Mouse (Mus musculus) hindbrain, postnatal 0 days (tissue): Measurements from ENCODE around the gene Clcn5. TPM values are rescaled to one million over a fixed set of nuclear protein-coding genes. Genes with fewer than 3 reads are reported as not detected.

Source experiments
- ATAC-seq: fragments of 200-750 bp; cut with Nextera tagmentation; 2 replicates; pipeline ENCODE4 v1.8.0; 2017; ENCODE audit warnings: mild to moderate bottlenecking, moderate TSS enrichment, moderate library complexity
- DNase-seq: peaks from one replicate; pipeline ENCODE4 v3.0.0-alpha.2; 2015; ENCODE audit warnings: low spot score
- H3K27ac ChIP-seq: fragments of 300-500 bp; sonication (generic); 2 replicates; pipeline ENCODE4 v1.5.1; 2014; ENCODE audit warnings: mild to moderate bottlenecking
- H3K27me3 ChIP-seq: fragments of 300-500 bp; sonication (generic); 2 replicates; pipeline ENCODE4 v1.6.1; 2014; ENCODE audit warnings: low read length, mixed read lengths; ENCODE audit not compliant: insufficient read depth
- H3K36me3 ChIP-seq: fragments of 300-500 bp; sonication (generic); 2 replicates; pipeline ENCODE4 v1.6.1; 2014; ENCODE audit warnings: low read length, mixed read lengths; ENCODE audit not compliant: insufficient read depth
- H3K4me1 ChIP-seq: fragments of 300-500 bp; sonication (generic); 2 replicates; pipeline ENCODE4 v1.6.1; 2014; ENCODE audit warnings: antibody characterized with exemption, low read length, mixed read lengths; ENCODE audit not compliant: insufficient read depth
- H3K4me2 ChIP-seq: fragments of 300-500 bp; sonication (generic); 2 replicates; pipeline ENCODE4 v1.6.1; 2014; ENCODE audit warnings: low read depth, mild to moderate bottlenecking, low read length, moderate library complexity, mixed read lengths
- H3K4me3 ChIP-seq: fragments of 300-500 bp; sonication (generic); 2 replicates; pipeline ENCODE4 v1.5.1; 2014; ENCODE audit warnings: low read length
- H3K9ac ChIP-seq: fragments of 300-500 bp; sonication (generic); replicated peaks from 2 replicates; pipeline ENCODE4 v1.6.1; 2014; ENCODE audit warnings: mild to moderate bottlenecking, low read length, moderate library complexity, mixed read lengths
- H3K9me3 ChIP-seq: fragments of 300-500 bp; sonication (generic); 2 replicates; pipeline ENCODE4 v1.6.1; 2016; ENCODE audit warnings: low read length, mixed read lengths
- CTCF ChIP-seq: IDR thresholded peaks from 2 replicates; pipeline ENCODE4 v1.5.1; 2016; ENCODE audit warnings: antibody characterized with exemption, control low read depth, low read depth
- WGBS: fragments of 180-500 bp; shearing (Covaris S2); extraction: QIAGEN DNeasy Blood & Tissue Kit; methylation state at CpG from one replicate; pipeline ENCODE4 v1.1.7; 2014; 5-methylcytosine and 5-hydroxymethylcytosine counted together
- polyA plus RNA-seq: library from polyadenylated mRNA; unstranded; fragments of >200 nt; fragmentation: Nextera tagmentation; extraction: Ambion mirVana; gene quantifications from 2 replicates; pipeline ENCODE4 v1.2.1, GENCODE M21; 2015
- total RNA-seq: library from RNA; depleted of rRNA; stranded (reverse); fragments of >200 nt; gene quantifications from 2 replicates; pipeline ENCODE4 v1.2.3, GENCODE M21; 2014

Clcn5 gene
- total and polyA plus RNA-seq, 2 experiments from 2014 or later = 7.9 to 31.1 TPM

DNA sequence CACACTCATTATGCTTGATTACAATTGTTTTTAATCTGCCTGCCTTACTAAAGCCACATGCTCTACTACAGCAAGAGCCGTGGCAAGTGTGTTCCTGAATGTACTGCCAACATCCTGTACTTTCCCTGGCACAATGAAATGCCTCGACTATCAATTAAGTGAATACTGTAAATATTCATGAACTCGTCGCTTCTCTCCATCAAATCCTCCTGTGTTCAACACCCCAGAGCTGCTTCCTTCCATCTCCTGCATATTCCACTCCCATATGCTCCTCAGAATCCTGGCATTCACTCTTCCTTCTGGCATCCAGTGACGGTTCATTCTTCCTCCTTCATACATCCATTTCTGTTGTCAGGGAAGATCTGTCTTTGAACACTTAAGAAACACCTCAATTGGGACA, 39.4 kb downstream of the Clcn5 start:
- WGBS = 53% methylated on average over 5 of the region's 5 CpGs
- H3K27ac ChIP-seq = no peak overlapping the region
- no peaks in the 10 kb centered on the region for H3K36me3 ChIP-seq
- DNase-seq (no peak), ATAC-seq (no peak)
- H3K27me3 ChIP-seq = no peaks in the 10 kb centered on the region
- no peak overlapping the region for H3K9ac ChIP-seq
- H3K4me1 ChIP-seq = no peaks in the 10 kb centered on the region
- H3K9me3 ChIP-seq = no peaks in the 10 kb centered on the region
- no peak overlapping the region for H3K4me2 ChIP-seq
- TF ChIP-seq CTCF = no peak
- H3K4me3 ChIP-seq = no peak overlapping the region

DNA sequence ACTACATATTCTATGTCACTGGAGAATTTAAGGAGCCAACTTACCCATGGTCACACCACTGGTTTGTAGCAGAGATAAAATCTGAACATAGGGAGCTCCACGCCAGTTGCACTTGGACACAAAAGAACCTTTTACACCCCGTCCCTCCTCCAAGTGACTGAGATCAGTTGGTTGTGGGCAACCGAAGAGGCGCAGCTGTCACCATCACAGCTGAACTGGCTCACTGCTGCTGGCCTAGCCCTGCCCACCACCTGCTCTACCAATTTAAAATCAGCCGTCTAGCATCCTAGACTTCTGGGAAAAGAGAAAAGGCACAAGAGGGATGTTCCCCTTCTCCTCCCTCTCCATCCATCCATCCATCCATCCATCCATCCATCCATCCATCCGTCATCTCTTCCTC, 42.6 kb downstream of the Clcn5 start:
- WGBS = 66% methylated on average over 6 of the region's 6 CpGs
- Histone ChIP-seq H3K36me3 (no peaks in the 10 kb centered on the region), H3K9me3 (no peaks in the 10 kb centered on the region), H3K27ac (no peak overlapping the region), H3K27me3 (no peaks in the 10 kb centered on the region), H3K4me3 (no peak overlapping the region), H3K9ac (no peak overlapping the region), H3K4me1 (no peaks in the 10 kb centered on the region), H3K4me2 (no peak overlapping the region)
- TF ChIP-seq CTCF = no peak
- peak; percentile 19 for DNase-seq
- 0 out of 2 replicates have a peak, but pooled peaks have one; percentile 49 for ATAC-seq

DNA sequence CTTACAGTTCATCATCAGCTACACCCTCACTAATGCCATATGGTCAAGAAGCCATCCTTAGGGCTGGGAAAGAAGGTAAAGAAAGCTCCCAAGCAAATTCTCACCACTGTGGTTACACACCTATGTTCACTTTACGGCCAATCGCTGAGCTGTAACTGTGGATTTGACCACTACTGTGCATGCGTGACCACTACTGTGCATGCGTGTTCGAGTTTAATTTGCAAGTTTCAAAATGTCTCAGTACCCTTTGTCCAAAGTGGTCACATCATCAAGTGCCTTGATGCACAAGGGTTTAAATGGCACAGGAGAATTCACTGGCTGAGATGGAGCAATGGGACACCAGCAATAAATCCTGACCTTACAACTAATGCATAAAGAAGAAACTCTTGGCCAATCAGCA, 58.0 kb downstream of the Clcn5 start:
- Histone ChIP-seq H3K36me3 (no peaks in the 10 kb centered on the region), H3K4me3 (no peak overlapping the region), H3K9ac (no peak overlapping the region), H3K4me2 (no peak overlapping the region), H3K27me3 (no peaks in the 10 kb centered on the region), H3K27ac (no peak overlapping the region), H3K4me1 (no peaks in the 10 kb centered on the region), H3K9me3 (no peaks in the 10 kb centered on the region)
- WGBS = 98% methylated on average over 5 of the region's 5 CpGs
- TF ChIP-seq CTCF = no peak
- no peak for ATAC-seq
- DNase-seq = no peak

DNA sequence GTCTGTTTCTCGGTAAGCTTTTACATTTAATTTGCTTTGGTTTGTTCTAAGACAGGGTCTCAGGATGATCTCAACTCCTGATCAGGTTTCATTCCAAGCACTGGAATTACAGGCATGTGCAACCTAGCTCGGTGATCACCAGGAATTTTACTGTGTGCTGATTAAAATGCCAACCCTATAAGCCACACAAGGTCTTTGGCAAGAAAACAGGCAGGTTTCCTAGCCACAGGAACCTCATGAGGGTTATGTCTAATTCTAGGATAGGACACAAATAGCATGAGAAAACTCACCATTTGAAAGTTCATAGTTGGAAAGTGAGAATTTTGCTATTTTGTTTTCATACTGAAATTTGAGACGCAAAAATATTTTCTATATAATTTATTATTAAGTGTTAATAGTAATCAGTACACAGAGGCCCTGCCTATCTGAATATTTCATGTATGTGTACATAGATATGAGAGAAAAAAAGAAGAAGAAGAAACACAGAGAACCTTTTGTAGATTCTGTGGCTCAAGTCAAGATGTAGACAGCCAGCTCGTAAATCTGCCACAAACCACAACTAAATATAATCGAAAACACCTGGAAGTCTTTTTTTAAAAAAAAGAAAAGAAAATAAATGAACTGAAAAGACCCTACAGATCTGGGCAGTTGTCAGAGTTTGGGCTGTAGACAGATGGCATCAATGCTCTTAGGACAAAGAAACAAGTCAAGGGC, 58.6 kb downstream of the Clcn5 start:
- Histone ChIP-seq H3K27ac (no peak overlapping the region), H3K36me3 (no peaks in the 10 kb centered on the region), H3K9me3 (no peaks in the 10 kb centered on the region), H3K4me1 (no peaks in the 10 kb centered on the region), H3K4me3 (no peak overlapping the region), H3K4me2 (no peak overlapping the region), H3K27me3 (no peaks in the 10 kb centered on the region), H3K9ac (no peak overlapping the region)
- DNase-seq (no peak), ATAC-seq (no peak)
- TF ChIP-seq CTCF = no peak
- 78% methylated on average over 5 of the region's 5 CpGs for WGBS

DNA sequence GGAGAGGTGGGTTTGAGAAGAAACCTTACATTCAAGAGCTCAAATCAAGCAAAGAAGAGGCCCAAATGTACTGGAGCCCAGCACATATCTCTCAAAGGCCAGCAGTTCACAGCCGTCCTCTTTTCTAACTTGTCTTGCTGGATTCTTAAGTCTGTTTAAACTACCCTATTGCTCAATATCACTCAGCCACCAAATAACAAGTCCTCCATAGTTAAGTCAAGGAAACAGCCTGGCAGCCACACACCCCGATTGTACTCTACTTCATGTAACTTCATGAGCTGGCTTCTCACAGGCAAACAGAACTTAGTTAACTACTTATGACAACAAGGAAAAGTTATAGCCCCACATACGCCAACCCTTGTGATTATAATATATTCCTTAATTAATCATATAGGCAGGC, 59.4 kb downstream of the Clcn5 start:
- no peak overlapping the region for H3K4me2 ChIP-seq
- no peaks in the 10 kb centered on the region for H3K36me3 ChIP-seq
- H3K4me1 ChIP-seq = no peaks in the 10 kb centered on the region
- no peaks in the 10 kb centered on the region for H3K9me3 ChIP-seq
- DNase-seq = no peak
- no peaks in the 10 kb centered on the region for H3K27me3 ChIP-seq
- no peak for TF ChIP-seq CTCF
- H3K4me3 ChIP-seq = no peak overlapping the region
- H3K9ac ChIP-seq = no peak overlapping the region
- no peak for ATAC-seq
- H3K27ac ChIP-seq = no peak overlapping the region
- WGBS = 86% methylated on average over 3 of the region's 3 CpGs

DNA sequence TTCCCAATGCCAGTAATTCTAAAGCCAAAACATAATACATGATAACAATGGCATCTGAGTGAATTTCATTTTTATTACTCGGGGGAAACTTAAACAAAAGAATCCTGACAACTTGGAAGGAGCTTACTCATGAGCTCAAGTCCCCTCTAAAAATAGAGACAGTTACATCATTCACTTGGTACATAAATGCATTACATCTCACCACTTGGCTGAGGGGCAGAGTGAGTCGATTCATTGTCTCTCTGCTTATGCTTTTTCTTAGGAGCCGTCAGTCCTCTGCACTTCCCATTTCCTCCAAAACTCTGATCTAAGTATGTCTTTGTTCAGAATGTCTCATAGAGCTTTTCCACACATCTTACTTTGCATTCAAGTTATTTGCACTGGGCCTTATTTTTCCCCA, 63.1 kb downstream of the Clcn5 start:
- Histone ChIP-seq H3K4me2 (no peak overlapping the region), H3K4me3 (no peak overlapping the region), H3K27ac (no peak overlapping the region), H3K9ac (no peak overlapping the region), H3K36me3 (no peaks in the 10 kb centered on the region), H3K4me1 (no peaks in the 10 kb centered on the region), H3K27me3 (no peaks in the 10 kb centered on the region), H3K9me3 (no peaks in the 10 kb centered on the region)
- WGBS = 84% methylated on average over 3 of the region's 3 CpGs
- no peak for DNase-seq
- ATAC-seq = no peak
- TF ChIP-seq CTCF = no peak

DNA sequence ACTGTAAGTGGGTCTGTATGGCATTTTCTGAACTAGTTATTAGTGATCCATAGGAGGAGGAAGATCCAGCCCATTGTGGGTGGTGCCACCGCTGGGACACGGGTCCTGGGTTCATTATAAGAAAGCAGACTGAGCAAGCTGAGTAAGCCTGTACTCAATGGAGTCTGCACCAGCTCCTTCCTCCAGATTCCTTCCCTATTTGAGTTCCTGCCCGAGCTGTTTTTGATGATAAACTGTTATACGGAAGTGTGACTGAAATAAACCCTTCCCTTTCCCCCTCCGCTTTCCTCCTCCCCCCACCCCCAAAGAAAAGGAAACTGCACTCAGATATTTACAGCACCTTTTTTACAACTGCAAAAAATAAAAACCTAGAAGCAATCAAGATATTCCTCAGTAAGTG, 115.1 kb downstream of the Clcn5 start:
- WGBS = 83% methylated on average over 5 of the region's 5 CpGs
- no peaks in the 10 kb centered on the region for H3K4me1 ChIP-seq
- ATAC-seq = no peak
- H3K27me3 ChIP-seq = no peaks in the 10 kb centered on the region
- no peak overlapping the region for H3K27ac ChIP-seq
- no peaks in the 10 kb centered on the region for H3K9me3 ChIP-seq
- H3K4me3 ChIP-seq = no peak overlapping the region
- no peak overlapping the region for H3K4me2 ChIP-seq
- no peaks in the 10 kb centered on the region for H3K36me3 ChIP-seq
- no peak for DNase-seq
- TF ChIP-seq CTCF = no peak
- H3K9ac ChIP-seq = no peak overlapping the region
